Mouse (Mus musculus) brain, adult 2 months (tissue): Measurements from ENCODE around the gene N4bp3.
A peak's percentile ranks its signal among the peaks of the same experiment; 100 is the strongest.
"Not testable (repeated sequence)": the region's sequence is repeated elsewhere in the genome, so short reads cannot be mapped to it uniquely, and the experiment has no call there.

Source experiments
- DNase-seq: peaks from one replicate; pipeline ENCODE4 v3.0.0; 2011; ENCODE audit warnings: low read depth, low spot score

The N4bp3 gene

GRCm38 (mm10) chr11:51650691-51651515 is at the start of gene N4bp3, which contains the start of gene D930048N14Rik:
Gene N4bp3, minus strand, starts transcription at chr11:51650842.
Gene D930048N14Rik, plus strand, starts transcription at chr11:51650954.
- peak; percentile 42 for DNase-seq

GRCm38 (mm10) chr11:51694984-51695383 is 44.3 kb upstream of the N4bp3 start:
- DNase-seq, result peak; percentile 52

DNA sequence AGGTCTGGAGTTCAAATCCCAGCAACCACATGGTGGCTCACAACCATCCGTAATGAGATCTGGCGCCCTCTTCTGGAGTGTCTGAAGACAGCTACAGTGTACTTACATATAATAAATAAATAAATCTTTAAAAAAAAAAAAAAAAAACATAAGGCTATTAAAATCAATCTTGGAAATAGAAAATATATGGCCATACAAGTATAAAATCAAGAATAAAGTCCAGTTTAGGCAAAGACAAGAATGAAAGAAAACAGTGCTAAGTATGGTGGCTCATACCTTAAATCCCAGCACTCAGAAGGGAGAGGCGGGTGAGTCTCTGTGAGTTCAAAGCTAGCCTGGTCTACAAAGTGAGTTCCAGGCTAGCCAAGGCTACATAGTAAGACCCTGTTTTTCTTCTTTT is 40.0 kb upstream of the N4bp3 start:
- DNase-seq, result not testable (repeated sequence)

- no peak for DNase-seq
These were observed 38.7 kb upstream of the N4bp3 start for GRCm38 (mm10) chr11:51689343-51689742.

DNA sequence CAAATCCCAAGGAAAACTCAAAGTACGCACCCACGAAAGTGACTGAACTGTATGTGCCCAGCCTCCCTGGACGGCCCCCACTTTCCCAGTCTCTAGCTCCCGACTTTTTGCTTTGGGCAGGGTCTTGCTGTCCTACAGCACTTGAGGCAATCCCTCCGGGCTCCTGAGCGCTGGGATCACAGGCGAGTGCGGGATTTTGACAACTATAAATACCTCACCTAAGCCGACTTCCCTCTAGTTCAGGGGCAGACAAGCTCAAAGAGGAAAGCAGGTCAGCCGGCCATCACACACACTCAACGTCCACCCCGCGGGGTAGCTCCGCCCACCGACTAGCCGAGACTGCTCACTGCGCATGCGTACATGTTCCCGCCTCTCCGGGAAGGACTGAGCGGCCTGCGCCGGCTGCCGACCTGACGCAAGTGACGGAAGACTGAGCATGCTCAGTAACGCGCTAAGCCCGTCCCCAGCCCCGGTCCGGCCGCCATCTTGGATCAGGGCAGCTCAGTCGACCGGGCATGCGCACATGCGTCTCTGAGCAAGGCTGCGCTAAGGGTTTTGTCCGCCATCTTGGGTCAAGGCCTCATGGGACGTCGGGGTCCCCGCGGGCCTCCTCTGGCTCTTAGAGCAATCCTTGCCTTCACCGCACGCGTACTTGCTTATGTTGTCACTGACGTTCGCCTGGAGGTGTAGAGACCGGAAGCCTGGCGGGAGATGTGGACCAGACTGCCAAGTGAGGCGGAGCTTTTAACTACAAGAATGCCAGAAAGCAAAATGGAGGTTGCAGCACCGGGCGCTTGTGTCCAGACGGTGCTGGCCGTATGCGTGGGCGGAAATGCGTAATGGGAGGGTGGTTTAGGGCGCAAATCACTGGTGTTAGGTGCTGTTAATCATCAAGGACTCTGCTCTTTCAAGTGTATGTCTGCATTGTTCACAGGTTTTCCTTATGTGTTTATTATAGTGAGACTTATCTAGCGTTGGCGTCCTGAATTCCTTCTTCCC is 38.0 kb upstream of the N4bp3 start, which contains the start of gene 0610009B22Rik:
Gene 0610009B22Rik (minus strand): TSS at position 545 of the 999 bp plus-strand sequence.
- peak; percentile 100 for DNase-seq

DNA sequence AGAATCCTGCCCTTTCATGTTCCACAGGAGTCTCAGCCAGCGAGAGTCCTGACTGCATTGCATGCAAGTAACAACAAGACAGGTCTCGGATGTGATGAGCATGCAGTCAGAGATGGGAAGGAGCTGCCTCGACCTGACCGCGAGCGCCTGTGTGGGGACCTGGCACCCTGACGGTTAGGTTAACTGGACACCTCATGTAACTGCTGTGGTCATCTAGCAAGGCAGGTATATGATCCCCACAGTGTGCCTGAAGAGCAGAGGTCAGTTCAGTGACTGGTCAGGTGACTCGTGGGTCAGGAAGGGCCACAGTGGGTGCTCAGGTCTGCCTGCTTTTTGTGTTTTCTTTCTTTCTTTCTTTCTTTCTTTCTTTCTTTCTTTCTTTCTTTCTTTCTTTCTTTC is 31.3 kb upstream of the N4bp3 start:
- no peak for DNase-seq

DNA sequence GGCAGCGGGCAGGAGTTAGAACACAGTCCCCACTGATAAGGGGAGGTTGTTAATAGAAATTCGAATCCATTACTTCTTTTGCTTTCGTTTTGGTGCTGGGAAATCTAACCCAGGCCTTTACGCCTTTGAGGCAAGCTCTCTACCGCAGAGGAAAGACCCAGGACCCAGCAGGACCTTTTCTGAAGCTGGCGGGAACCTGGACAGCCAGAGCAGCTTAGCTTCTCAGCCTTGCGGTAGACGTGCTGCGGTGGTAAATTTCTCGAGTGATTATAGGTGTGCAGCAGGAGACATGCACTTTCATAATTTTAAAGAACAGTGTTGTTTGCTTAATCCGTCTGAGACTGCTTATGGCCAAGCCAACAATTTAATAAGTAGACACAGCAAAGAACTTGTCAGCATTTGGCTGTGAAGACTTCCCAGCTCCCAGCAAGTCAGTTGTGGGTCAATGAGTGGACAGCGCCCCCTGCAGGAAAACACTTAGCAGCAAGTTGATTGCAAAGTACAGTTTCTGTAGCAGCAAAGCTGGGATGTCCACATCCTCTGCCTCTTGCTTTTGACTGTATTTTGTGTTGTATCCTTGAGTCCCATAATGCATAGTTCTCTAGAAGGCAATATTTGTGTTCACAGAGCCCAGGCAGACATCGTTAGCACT is 30.8 kb upstream of the N4bp3 start:
- peak; percentile 95 for DNase-seq

GRCm38 (mm10) chr11:51679466-51679865 is 28.8 kb upstream of the N4bp3 start:
- no peak for DNase-seq

DNA sequence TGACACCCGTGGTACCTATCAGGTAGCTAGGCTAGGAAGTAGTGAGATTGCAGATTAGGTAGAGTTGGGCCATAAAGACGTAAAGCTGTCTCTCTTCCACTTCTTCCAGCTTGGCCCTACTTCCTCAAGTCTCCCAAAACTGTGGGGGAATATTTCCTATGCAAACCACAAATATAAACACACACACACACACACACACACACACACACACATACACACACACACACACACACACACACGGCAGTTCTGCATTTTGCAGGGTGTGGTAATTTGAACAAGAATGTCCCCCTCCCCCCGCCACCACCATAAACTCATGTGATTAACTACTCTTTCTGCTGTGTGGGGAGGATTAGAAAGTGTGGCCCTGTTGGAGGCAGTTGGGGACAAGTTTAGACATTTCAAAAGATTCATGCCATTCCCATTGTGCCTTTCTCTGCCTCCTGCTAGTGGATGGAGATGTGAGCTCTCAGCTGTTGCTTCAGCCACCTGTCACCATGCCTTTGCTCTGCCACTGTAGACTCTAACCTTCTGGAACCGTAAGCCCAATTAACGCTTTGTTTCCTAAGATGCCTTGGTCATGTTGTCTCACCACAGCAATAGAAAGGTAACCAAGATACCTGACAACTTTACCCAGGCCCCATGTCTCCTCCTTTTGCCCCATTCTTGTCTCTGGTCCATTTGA is 27.2 kb upstream of the N4bp3 start:
- no peak for DNase-seq

- no peak for DNase-seq
These were observed 24.7 kb upstream of the N4bp3 start for GRCm38 (mm10) chr11:51675386-51675785.

DNA sequence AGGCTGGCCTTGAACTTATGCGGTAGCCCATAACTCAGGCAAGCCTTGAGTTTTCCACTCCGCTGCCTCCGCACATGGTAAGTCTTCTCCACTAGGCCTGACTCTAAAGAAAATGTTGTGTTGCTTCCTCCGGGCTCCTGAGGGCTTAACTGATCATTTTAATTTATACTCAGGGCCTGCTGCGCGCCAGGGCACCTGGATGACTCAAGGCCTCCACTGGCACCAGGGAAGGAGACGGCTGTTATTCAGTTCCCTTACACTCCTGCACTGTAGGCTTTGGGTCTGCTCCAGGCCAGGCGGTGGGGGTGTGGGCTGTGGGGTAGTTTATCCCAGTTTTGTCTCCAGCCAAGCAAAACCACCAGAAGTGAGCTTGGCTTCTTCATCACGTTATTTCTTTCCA is 22.6 kb upstream of the N4bp3 start:
- no peak for DNase-seq

DNA sequence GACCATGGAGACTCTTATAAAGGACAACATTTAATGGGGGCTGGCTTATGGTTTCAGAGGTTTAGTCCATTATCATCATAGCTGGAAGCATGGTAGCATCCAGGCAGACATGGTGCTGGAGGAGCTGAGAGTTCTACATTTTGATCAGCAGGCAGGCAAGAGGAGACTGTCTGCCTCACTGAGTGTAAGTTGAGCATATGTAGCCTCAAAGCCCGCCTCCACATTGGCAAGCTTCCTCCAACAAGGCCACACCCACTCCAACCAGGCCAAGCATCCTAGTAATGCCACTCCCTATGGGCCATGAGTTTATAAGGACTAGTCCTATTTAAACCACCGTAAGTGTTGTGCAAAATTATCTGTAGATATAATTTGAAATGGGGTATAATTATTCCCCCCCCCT is 20.7 kb upstream of the N4bp3 start:
- DNase-seq, result no peak

- DNase-seq, result no peak
These were observed 20.2 kb upstream of the N4bp3 start for GRCm38 (mm10) chr11:51670846-51671245.

DNA sequence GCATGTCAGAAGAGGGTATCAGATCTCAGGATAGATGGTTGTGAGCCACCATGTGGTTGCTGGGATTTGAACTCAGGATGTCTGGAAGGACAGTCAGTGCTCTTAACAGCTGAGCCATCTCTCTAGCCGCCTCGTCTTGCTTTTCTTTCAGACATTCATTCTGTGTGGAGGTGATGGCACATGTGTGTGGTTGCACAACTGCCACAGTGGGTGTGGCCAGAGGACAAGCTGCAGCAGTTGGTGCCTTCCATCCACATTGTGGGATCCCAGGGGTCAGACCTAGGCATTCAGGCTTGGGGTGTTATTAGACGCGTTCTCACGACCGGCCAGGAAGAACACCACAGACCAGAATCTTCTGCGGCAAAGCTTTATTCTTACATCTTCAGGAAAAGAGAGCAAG is 14.1 kb upstream of the N4bp3 start:
- not testable (repeated sequence) for DNase-seq

GRCm38 (mm10) chr11:51662632-51663031 is 12.0 kb upstream of the N4bp3 start:
- no peak for DNase-seq

GRCm38 (mm10) chr11:51661867-51662365 is 11.3 kb upstream of the N4bp3 start:
- DNase-seq, result peak; percentile 24

- DNase-seq, result peak; percentile 70
These were observed 8.1 kb upstream of the N4bp3 start for GRCm38 (mm10) chr11:51658705-51659104.

GRCm38 (mm10) chr11:51658291-51658690 is 7.6 kb upstream of the N4bp3 start:
- DNase-seq, result no peak

GRCm38 (mm10) chr11:51656798-51657521 is 6.3 kb upstream of the N4bp3 start:
- no peak for DNase-seq

- no peak for DNase-seq
These were observed 4.2 kb upstream of the N4bp3 start for GRCm38 (mm10) chr11:51654891-51655290.
